Mouse (Mus musculus) neural tube, embryonic 13.5 days (tissue): ENCODE results near the gene Txnrd2. TPM values are rescaled to one million over a fixed set of nuclear protein-coding genes. Genes with fewer than 3 reads are reported as not detected.

ENCODE experiments used
- ATAC-seq: fragments of 200-750 bp; cut with Nextera tagmentation; 2 replicates; pipeline ENCODE4 v1.8.0; 2017; ENCODE audit warnings: low read depth, mild to moderate bottlenecking, moderate TSS enrichment, moderate library complexity
- H3K27ac ChIP-seq: fragments of 300-500 bp; sonication (generic); replicated peaks from 2 replicates; pipeline ENCODE4 v1.5.1; 2015; ENCODE audit warnings: moderate library complexity, mild to moderate bottlenecking, inconsistent platforms
- H3K27me3 ChIP-seq: fragments of 300-500 bp; sonication (generic); 2 replicates; pipeline ENCODE4 v1.6.1; 2015; ENCODE audit warnings: mild to moderate bottlenecking, inconsistent platforms
- H3K36me3 ChIP-seq: fragments of 300-500 bp; sonication (generic); 2 replicates; pipeline ENCODE4 v1.6.1; 2015; ENCODE audit warnings: mild to moderate bottlenecking, inconsistent platforms
- H3K4me1 ChIP-seq: fragments of 300-500 bp; sonication (generic); replicated peaks from 2 replicates; pipeline ENCODE4 v1.6.1; 2015; ENCODE audit warnings: inconsistent platforms
- H3K4me2 ChIP-seq: fragments of 300-500 bp; sonication (generic); 2 replicates; pipeline ENCODE4 v1.6.1; 2015; ENCODE audit warnings: inconsistent platforms, mild to moderate bottlenecking, moderate library complexity
- H3K4me3 ChIP-seq: fragments of 300-500 bp; sonication (generic); 2 replicates; pipeline ENCODE4 v1.5.1; 2015; ENCODE audit warnings: mild to moderate bottlenecking, inconsistent platforms
- H3K9ac ChIP-seq: fragments of 300-500 bp; sonication (generic); 2 replicates; pipeline ENCODE4 v1.6.1; 2015; ENCODE audit warnings: moderate library complexity, mild to moderate bottlenecking, inconsistent platforms
- H3K9me3 ChIP-seq: fragments of 300-500 bp; sonication (generic); 2 replicates; pipeline ENCODE4 v1.6.1; 2016; ENCODE audit warnings: inconsistent platforms
- WGBS: fragments of 180-500 bp; shearing (Covaris S2); methylation state at CpG from one replicate; pipeline ENCODE4 v1.1.7; 2015; 5-methylcytosine and 5-hydroxymethylcytosine counted together
- polyA plus RNA-seq: library from polyadenylated mRNA; unstranded; fragments of >200 nt; fragmentation: Nextera tagmentation; extraction: Ambion mirVana; gene quantifications from 2 replicates; pipeline ENCODE4 v1.2.1, GENCODE M21; 2015

The Txnrd2 gene
- polyA plus RNA-seq, 1 experiment from 2014 or later = 22.8 TPM

- H3K4me3 ChIP-seq = no peak overlapping the region
- 73% methylated on average over 4 of the region's 4 CpGs for WGBS
- no peaks in the 10 kb centered on the region for H3K27me3 ChIP-seq
- peak overlapping the region; percentile 42; the same call in 1 of the 2 replicates for H3K27ac ChIP-seq
- H3K36me3 ChIP-seq = peaks cover 59% of the 10 kb centered on the region
- H3K9me3 ChIP-seq = no peaks in the 10 kb centered on the region
- no peak overlapping the region for H3K9ac ChIP-seq
- no peak for ATAC-seq
- H3K4me2 ChIP-seq = no peak overlapping the region
- H3K4me1 ChIP-seq = peaks cover 44% of the 10 kb centered on the region
Observed at GRCm38 (mm10) chr16:18409776-18410175, 16.4 kb upstream of the Txnrd2 start.

DNA sequence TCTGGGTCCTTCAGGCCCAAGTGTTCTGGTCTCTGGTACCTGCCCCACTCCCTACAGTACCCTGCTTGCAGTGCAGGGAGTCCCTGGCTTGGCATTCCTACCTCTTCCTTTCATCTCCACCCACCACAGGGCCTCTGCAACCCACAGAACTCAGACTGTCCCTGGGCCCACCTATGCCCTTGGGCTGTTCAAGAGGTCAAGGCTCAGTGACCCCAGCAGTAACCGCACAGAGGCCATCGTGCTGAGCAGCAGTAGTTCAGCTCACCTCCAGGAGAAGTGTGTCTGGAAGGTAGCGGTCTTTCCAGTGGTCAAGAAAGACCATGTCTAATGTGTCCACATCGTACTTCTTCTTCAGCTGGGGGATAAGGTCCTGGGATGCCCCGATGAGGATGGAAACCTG lies 15.8 kb upstream of the Txnrd2 start:
- Histone ChIP-seq H3K4me2 (no peak overlapping the region), H3K4me3 (no peak overlapping the region), H3K36me3 (peaks cover 55% of the 10 kb centered on the region), H3K27me3 (no peaks in the 10 kb centered on the region), H3K4me1 (peaks cover 44% of the 10 kb centered on the region), H3K9me3 (no peaks in the 10 kb centered on the region), H3K27ac (no peak overlapping the region), H3K9ac (no peak overlapping the region)
- WGBS = 85% methylated on average over 5 of the region's 5 CpGs
- ATAC-seq = no peak

- no peaks in the 10 kb centered on the region for H3K27me3 ChIP-seq
- no peak overlapping the region for H3K4me2 ChIP-seq
- H3K36me3 ChIP-seq = peaks cover 53% of the 10 kb centered on the region
- no peak overlapping the region for H3K9ac ChIP-seq
- no peak overlapping the region for H3K4me3 ChIP-seq
- 60% methylated on average over 13 of the region's 13 CpGs for WGBS
- ATAC-seq = no peak
- peaks cover 48% of the 10 kb centered on the region for H3K4me1 ChIP-seq
- peak overlapping the region; percentile 34; the same call in 1 of the 2 replicates for H3K27ac ChIP-seq
- H3K9me3 ChIP-seq = no peaks in the 10 kb centered on the region
Observed at GRCm38 (mm10) chr16:18411026-18411649, 15.0 kb upstream of the Txnrd2 start.

- peak overlapping the region; percentile 34; the same call in 1 of the 2 replicates for H3K27ac ChIP-seq
- peaks cover 53% of the 10 kb centered on the region for H3K36me3 ChIP-seq
- H3K4me2 ChIP-seq = no peak overlapping the region
- no peak overlapping the region for H3K4me3 ChIP-seq
- 88% methylated on average over 12 of the region's 12 CpGs for WGBS
- no peaks in the 10 kb centered on the region for H3K9me3 ChIP-seq
- no peak for ATAC-seq
- H3K4me1 ChIP-seq = peaks cover 52% of the 10 kb centered on the region
- H3K9ac ChIP-seq = no peak overlapping the region
- no peaks in the 10 kb centered on the region for H3K27me3 ChIP-seq
Observed at GRCm38 (mm10) chr16:18411802-18412476, 14.2 kb upstream of the Txnrd2 start.

GRCm38 (mm10) chr16:18413032-18413816 lies 13.0 kb upstream of the Txnrd2 start:
- 0 out of 2 replicates have a peak overlapping the region, but pooled peaks have one; percentile 13 for H3K27ac ChIP-seq
- WGBS = 90% methylated on average over 7 of the region's 7 CpGs
- no peaks in the 10 kb centered on the region for H3K27me3 ChIP-seq
- H3K9me3 ChIP-seq = no peaks in the 10 kb centered on the region
- no peak for ATAC-seq
- peaks cover 50% of the 10 kb centered on the region for H3K4me1 ChIP-seq
- no peak overlapping the region for H3K4me2 ChIP-seq
- no peak overlapping the region for H3K9ac ChIP-seq
- peaks cover 43% of the 10 kb centered on the region for H3K36me3 ChIP-seq
- H3K4me3 ChIP-seq = no peak overlapping the region

DNA sequence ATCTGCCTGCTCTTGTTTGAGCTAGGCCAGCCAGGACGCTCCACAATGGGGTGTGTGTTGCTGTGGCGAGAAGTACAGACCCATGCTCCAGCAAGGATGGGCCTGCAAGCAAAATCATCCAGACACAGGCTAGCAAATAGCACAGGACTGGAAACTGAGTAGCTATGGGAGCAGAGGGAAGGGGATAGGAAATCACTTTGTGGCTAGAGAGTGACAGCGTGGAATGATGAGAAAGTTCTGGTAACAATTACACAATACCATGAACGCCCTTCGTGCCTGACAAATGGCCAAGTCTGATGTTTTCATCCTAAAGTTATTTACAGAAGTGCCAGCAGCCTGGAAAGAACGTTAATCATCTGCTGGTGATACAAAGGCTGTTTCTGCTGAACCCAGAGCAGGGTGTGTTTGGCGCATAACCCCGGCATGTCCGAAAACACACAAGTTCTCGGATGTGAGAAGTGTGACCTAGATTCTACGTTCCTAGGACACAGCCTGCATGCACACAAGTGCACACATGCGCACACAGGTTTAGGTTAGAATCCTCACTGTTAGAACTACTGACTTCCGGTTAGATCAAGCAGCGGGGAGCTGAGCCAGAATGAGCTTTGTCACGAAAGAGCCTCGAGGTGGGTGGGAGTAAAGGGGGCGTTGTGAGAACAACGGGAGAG lies 10.0 kb upstream of the Txnrd2 start:
- Histone ChIP-seq H3K9me3 (no peaks in the 10 kb centered on the region), H3K4me2 (no peak overlapping the region), H3K4me1 (peaks cover 34% of the 10 kb centered on the region), H3K27ac (peak overlapping the region; percentile 54), H3K4me3 (no peak overlapping the region), H3K36me3 (peaks cover 26% of the 10 kb centered on the region), H3K27me3 (no peaks in the 10 kb centered on the region), H3K9ac (no peak overlapping the region)
- WGBS = 64% methylated on average over 18 of the region's 18 CpGs
- peak; percentile 12; the same call in 1 of the 2 replicates for ATAC-seq

GRCm38 (mm10) chr16:18416837-18417236 lies 9.3 kb upstream of the Txnrd2 start:
- Histone ChIP-seq H3K27ac (peak overlapping the region; percentile 54; the same call in 1 of the 2 replicates), H3K9me3 (no peaks in the 10 kb centered on the region), H3K4me1 (peaks cover 28% of the 10 kb centered on the region), H3K9ac (no peak overlapping the region), H3K4me3 (no peak overlapping the region), H3K27me3 (no peaks in the 10 kb centered on the region), H3K4me2 (no peak overlapping the region), H3K36me3 (peaks cover 29% of the 10 kb centered on the region)
- ATAC-seq = no peak
- WGBS = 90% methylated on average over 3 of the region's 3 CpGs

GRCm38 (mm10) chr16:18417491-18417890 lies 8.7 kb upstream of the Txnrd2 start:
- no peaks in the 10 kb centered on the region for H3K9me3 ChIP-seq
- H3K4me2 ChIP-seq = no peak overlapping the region
- H3K27ac ChIP-seq = no peak overlapping the region
- WGBS = 90% methylated on average over 5 of the region's 5 CpGs
- no peak for ATAC-seq
- no peak overlapping the region for H3K9ac ChIP-seq
- peaks cover 35% of the 10 kb centered on the region for H3K36me3 ChIP-seq
- H3K27me3 ChIP-seq = no peaks in the 10 kb centered on the region
- H3K4me1 ChIP-seq = peaks cover 24% of the 10 kb centered on the region
- H3K4me3 ChIP-seq = no peak overlapping the region

GRCm38 (mm10) chr16:18418756-18419602 lies 7.2 kb upstream of the Txnrd2 start:
- peaks cover 38% of the 10 kb centered on the region for H3K36me3 ChIP-seq
- WGBS = 88% methylated on average over 4 of the region's 4 CpGs

DNA sequence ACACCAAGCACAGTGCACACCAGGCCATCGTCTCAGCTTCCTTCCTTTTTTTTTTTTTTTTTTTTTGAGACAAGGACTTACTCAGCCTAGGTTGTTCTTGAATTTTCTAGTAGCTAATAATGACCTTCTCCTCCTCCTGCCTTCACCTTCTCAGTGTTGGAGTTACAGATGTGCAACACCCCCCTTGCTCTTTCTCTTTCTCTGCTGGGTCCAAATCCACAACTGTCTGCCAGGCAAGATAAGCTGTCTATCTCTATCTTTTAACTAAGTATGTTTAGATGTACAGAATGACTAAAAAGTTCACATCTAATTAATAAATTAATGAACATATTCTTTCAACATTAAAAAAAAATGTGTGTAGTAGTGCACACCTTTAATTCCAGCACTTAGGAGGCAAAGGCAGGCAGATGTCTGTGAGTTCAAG lies 6.6 kb upstream of the Txnrd2 start:
- H3K9ac ChIP-seq = no peak overlapping the region
- H3K27ac ChIP-seq = no peak overlapping the region
- no peak for ATAC-seq
- H3K4me1 ChIP-seq = peaks cover 39% of the 10 kb centered on the region
- H3K4me3 ChIP-seq = no peak overlapping the region
- peaks cover 38% of the 10 kb centered on the region for H3K36me3 ChIP-seq
- no peaks in the 10 kb centered on the region for H3K9me3 ChIP-seq
- no peak overlapping the region for H3K4me2 ChIP-seq
- H3K27me3 ChIP-seq = no peaks in the 10 kb centered on the region
- WGBS = 81% methylated on average over 1 of the region's 1 CpGs

More at GRCm38 (mm10) chr16:18418756-18419602, 7.2 kb upstream of the Txnrd2 start:
- H3K4me3 ChIP-seq = no peak overlapping the region
- no peaks in the 10 kb centered on the region for H3K9me3 ChIP-seq
- H3K27me3 ChIP-seq = no peaks in the 10 kb centered on the region
- no peak overlapping the region for H3K27ac ChIP-seq
- ATAC-seq = no peak
- H3K4me2 ChIP-seq = no peak overlapping the region
- no peak overlapping the region for H3K9ac ChIP-seq
- peaks cover 32% of the 10 kb centered on the region for H3K4me1 ChIP-seq

DNA sequence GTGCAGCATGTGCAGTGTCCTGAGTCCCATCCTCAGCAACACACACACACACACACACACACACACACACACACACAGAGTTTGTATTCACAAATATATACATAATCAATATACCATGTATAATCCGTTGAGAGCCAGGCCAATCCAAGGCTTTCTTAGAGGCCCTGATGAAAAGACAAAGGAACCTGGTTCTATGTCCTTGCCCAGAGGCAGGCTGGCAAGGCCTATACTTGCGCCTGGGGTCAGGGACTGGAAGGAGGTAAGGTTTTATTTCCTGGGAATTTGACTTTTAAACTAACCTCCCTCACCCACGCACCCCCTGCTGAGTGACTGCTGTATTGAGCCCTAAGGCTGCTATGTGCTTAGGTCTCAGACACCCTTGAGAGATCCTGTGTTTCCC lies 5.6 kb upstream of the Txnrd2 start:
- Histone ChIP-seq H3K27ac (no peak overlapping the region), H3K9ac (no peak overlapping the region), H3K27me3 (no peaks in the 10 kb centered on the region), H3K4me2 (no peak overlapping the region), H3K4me1 (peaks cover 48% of the 10 kb centered on the region), H3K9me3 (no peaks in the 10 kb centered on the region), H3K4me3 (no peak overlapping the region), H3K36me3 (peaks cover 34% of the 10 kb centered on the region)
- ATAC-seq = no peak
- WGBS = 60% methylated on average over 3 of the region's 3 CpGs
